Mouse (Mus musculus) embryonic facial prominence, embryonic 11.5 days (tissue): Measurements from ENCODE around the gene Vmn1r142. TPM values are rescaled to one million over a fixed set of nuclear protein-coding genes. Genes with fewer than 3 reads are reported as not detected.
"Not testable (repeated sequence)": the region's sequence is repeated elsewhere in the genome, so short reads cannot be mapped to it uniquely, and the experiment has no call there.

ENCODE experiments used
- ATAC-seq: fragments of 200-750 bp; cut with Nextera tagmentation; replicated peaks from 2 replicates; pipeline ENCODE4 v1.8.0; 2017; ENCODE audit warnings: low read depth; ENCODE audit not compliant: insufficient number of reproducible peaks, low FRiP score, low TSS enrichment
- DNase-seq: peaks from one replicate; pipeline ENCODE4 v3.0.0-alpha.2; 2015; ENCODE audit warnings: low spot score
- H3K27ac ChIP-seq: fragments of 300-500 bp; sonication (generic); replicated peaks from 2 replicates; pipeline ENCODE4 v1.5.1; 2014; ENCODE audit warnings: mild to moderate bottlenecking, low read depth, low read length, control low read depth
- H3K27me3 ChIP-seq: fragments of 300-500 bp; sonication (generic); 2 replicates; pipeline ENCODE4 v1.6.1; 2014; ENCODE audit warnings: mild to moderate bottlenecking, low read length, moderate library complexity, mixed read lengths; ENCODE audit not compliant: control insufficient read depth, insufficient read depth
- H3K36me3 ChIP-seq: fragments of 300-500 bp; sonication (generic); replicated peaks from 2 replicates; pipeline ENCODE4 v1.6.1; 2014; ENCODE audit warnings: low read depth, mild to moderate bottlenecking, low read length, moderate library complexity, mixed read lengths; ENCODE audit not compliant: control insufficient read depth, insufficient read depth
- H3K4me1 ChIP-seq: fragments of 300-500 bp; sonication (generic); 2 replicates; pipeline ENCODE4 v1.6.1; 2014; ENCODE audit warnings: low read length, mixed read lengths; ENCODE audit not compliant: control insufficient read depth, insufficient read depth
- H3K4me2 ChIP-seq: fragments of 300-500 bp; sonication (generic); 2 replicates; pipeline ENCODE4 v1.6.1; 2014; ENCODE audit warnings: low read depth, mild to moderate bottlenecking, control low read depth, low read length, moderate library complexity
- H3K4me3 ChIP-seq: fragments of 300-500 bp; sonication (generic); 2 replicates; pipeline ENCODE4 v1.5.1; 2014; ENCODE audit warnings: low read depth, low read length, control low read depth
- H3K9ac ChIP-seq: fragments of 300-500 bp; sonication (generic); replicated peaks from 2 replicates; pipeline ENCODE4 v1.6.1; 2014; ENCODE audit warnings: mild to moderate bottlenecking, control low read depth, low read length
- H3K9me3 ChIP-seq: fragments of 300-500 bp; sonication (generic); replicated peaks from 2 replicates; pipeline ENCODE4 v1.6.1; 2016; ENCODE audit warnings: mild to moderate bottlenecking, low read length, inconsistent platforms, mixed read lengths; ENCODE audit not compliant: control insufficient read depth
- WGBS: fragments of 180-500 bp; shearing (Covaris S2); extraction: QIAGEN DNeasy Blood & Tissue Kit; methylation state at CpG from one replicate; pipeline ENCODE4 v1.1.7; 2014; 5-methylcytosine and 5-hydroxymethylcytosine counted together
- polyA plus RNA-seq: library from polyadenylated mRNA; unstranded; fragments of >200 nt; fragmentation: Nextera tagmentation; extraction: Ambion mirVana; gene quantifications from 2 replicates; pipeline ENCODE4 v1.2.1, GENCODE M21; 2014

The Vmn1r142 gene
- not detected in 2 replicates for polyA plus RNA-seq

DNA sequence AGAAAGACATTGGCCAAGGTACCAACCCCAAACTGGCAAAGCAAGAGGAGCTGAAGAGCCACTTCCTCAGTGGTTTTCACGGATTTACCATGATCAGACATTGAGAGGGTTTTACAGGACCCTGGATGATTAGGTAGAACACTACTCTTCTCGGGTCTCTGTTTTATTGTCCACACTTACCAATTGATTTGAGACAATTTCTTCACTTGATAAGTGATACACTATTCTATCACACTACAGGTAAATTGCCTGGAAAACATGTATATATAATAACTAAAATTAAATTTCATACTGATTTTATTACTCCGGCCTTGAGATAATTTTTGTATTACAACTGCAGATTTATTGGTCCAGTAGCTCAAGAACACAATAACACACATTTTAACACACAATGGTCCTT lies at the start of gene Vmn1r142:
TSS of gene Vmn1r142 (minus strand) at position 101 of the 400 bp plus-strand sequence.
- H3K4me1 ChIP-seq, H3K36me3 ChIP-seq, H3K27ac ChIP-seq, H3K9me3 ChIP-seq, H3K4me2 ChIP-seq, DNase-seq, H3K9ac ChIP-seq, H3K27me3 ChIP-seq, ATAC-seq, H3K4me3 ChIP-seq: not testable (repeated sequence)
- no CpG with 5 or more reads among the region's 3 CpGs for WGBS

DNA sequence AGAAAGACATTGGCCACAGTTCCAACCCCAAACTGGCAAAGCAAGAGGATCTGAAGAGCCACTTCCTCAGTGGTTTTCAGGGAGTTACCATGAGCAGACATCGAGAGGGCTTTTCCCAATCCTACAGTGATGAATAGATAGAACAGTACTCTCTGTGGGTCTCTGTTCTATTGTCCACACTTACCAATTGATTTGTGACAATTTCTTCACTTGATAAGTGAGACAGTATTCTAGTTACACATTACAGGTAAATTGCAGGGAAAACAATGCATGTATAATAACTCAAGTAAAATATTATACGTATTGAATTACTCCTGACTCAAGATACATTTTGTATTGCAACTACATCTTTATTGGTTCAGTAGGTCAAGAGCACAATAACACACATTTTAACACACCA lies 37.3 kb upstream of the Vmn1r142 start, which contains the start of gene Gm8653:
TSS of gene Gm8653 (minus strand) at position 101 of the 400 bp plus-strand sequence.
- not testable (repeated sequence) for H3K9ac ChIP-seq, DNase-seq, H3K4me2 ChIP-seq, H3K4me3 ChIP-seq, H3K9me3 ChIP-seq, H3K27ac ChIP-seq, ATAC-seq, H3K27me3 ChIP-seq, H3K4me1 ChIP-seq, H3K36me3 ChIP-seq
- no CpG with 5 or more reads among the region's 2 CpGs for WGBS

DNA sequence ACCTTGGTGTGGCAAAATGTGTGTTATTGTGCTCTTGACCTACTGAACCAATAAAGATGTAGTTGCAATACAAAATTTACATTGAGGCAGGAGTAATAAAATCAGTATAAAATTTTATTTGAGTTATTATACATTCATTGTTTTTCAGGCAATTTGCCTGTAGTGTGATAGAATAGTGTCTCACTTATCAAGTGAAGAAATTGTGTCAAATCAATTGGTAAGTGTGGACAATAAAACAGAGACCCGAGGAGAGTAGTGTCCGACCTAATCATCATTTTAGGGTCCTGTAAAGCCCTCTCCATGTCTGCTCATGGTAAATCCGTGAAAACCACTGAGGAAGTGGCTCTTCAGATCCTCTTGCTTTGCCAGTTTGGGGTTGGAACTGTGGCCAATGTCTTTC lies 25.2 kb upstream of the Vmn1r142 start, which contains the start of gene Vmn1r143:
TSS of gene Vmn1r143 (plus strand) at position 301 of the 400 bp plus-strand sequence.
- not testable (repeated sequence) for H3K9me3 ChIP-seq, H3K27me3 ChIP-seq, H3K4me2 ChIP-seq, H3K27ac ChIP-seq, ATAC-seq, H3K36me3 ChIP-seq, DNase-seq, H3K9ac ChIP-seq, H3K4me3 ChIP-seq, H3K4me1 ChIP-seq
- no CpG with 5 or more reads among the region's 3 CpGs for WGBS

DNA sequence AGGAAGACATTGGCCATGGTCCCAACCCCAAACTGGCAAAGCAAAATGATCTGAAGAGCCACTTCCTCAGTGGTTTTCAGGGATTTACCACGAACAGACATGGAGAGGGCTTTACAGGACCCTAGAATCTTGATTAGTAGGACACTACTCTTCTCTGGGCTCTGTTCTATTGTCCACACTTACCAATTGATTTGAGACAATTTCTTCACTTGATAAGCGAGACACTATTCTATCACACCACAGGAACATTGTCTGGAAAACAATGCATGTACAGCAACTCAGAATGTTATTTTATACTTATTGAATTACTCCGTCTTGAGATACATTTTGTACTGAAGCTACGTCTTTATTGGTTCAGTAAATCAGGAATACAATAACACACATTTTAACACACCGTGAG lies 29.2 kb downstream of the Vmn1r142 start, which contains the start of gene Gm10666:
TSS of gene Gm10666 (minus strand) at position 101 of the 400 bp plus-strand sequence.
- not testable (repeated sequence) for DNase-seq, H3K4me3 ChIP-seq, ATAC-seq, H3K27ac ChIP-seq, H3K27me3 ChIP-seq, H3K36me3 ChIP-seq, H3K9ac ChIP-seq, H3K4me2 ChIP-seq, H3K9me3 ChIP-seq, H3K4me1 ChIP-seq
- no CpG with 5 or more reads among the region's 5 CpGs for WGBS

DNA sequence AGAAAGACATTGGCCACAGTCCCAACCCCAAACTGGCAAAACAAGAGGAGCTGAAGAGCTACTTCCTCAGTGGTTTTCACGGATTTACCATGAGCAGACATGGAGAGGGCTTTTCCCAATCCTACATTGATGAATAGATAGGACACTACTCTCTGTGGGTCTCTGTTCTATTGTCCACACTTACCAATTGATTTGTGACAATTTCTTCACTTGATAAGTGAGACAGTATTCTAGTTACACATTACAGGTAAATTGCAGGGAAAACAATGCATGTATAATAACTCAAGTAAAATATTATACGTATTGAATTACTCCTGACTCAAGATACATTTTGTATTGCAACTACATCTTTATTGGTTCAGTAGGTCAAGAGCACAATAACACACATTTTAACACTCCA lies 45.7 kb downstream of the Vmn1r142 start, which contains the start of gene Gm16451:
TSS of gene Gm16451 (minus strand) at position 101 of the 400 bp plus-strand sequence.
- H3K9ac ChIP-seq, H3K4me1 ChIP-seq, DNase-seq, H3K27me3 ChIP-seq, H3K4me2 ChIP-seq, ATAC-seq, H3K27ac ChIP-seq, H3K9me3 ChIP-seq, H3K36me3 ChIP-seq, H3K4me3 ChIP-seq: not testable (repeated sequence)
- no CpG with 5 or more reads among the region's 2 CpGs for WGBS

Other genes with a start within 250 kb of the Vmn1r142 start
- not detected in 2 replicates for gene Gm5891, start 242.7 kb downstream of the Vmn1r142 start, polyA plus RNA-seq
- gene Vmn1r137, start 169.4 kb downstream of the Vmn1r142 start, polyA plus RNA-seq, result not detected in 2 replicates
- gene Vmn1r138, start 135.1 kb downstream of the Vmn1r142 start, polyA plus RNA-seq, result not detected in 2 replicates
- not detected in 2 replicates for gene Gm6176, start 107.7 kb downstream of the Vmn1r142 start, polyA plus RNA-seq
- not detected in 2 replicates for gene Vmn1r139, start 95.0 kb downstream of the Vmn1r142 start, polyA plus RNA-seq
- not detected in 2 replicates for gene Gm16451, start 45.8 kb downstream of the Vmn1r142 start, polyA plus RNA-seq
- gene Gm10666, start 29.3 kb downstream of the Vmn1r142 start, polyA plus RNA-seq, result not detected in 2 replicates
- gene Vmn1r143, start 25.3 kb upstream of the Vmn1r142 start, polyA plus RNA-seq, result not detected in 2 replicates
- gene Gm8653, start 37.2 kb upstream of the Vmn1r142 start, polyA plus RNA-seq, result not detected in 2 replicates
- gene Gm8453, start 65.4 kb upstream of the Vmn1r142 start, polyA plus RNA-seq, result not detected in 2 replicates
- not detected in 2 replicates for gene Gm4187, start 165.7 kb upstream of the Vmn1r142 start, polyA plus RNA-seq
- not detected in 2 replicates for gene Gm8660, start 207.0 kb upstream of the Vmn1r142 start, polyA plus RNA-seq
- not detected in 2 replicates for gene Vmn1r148, start 249.5 kb upstream of the Vmn1r142 start, polyA plus RNA-seq